Mouse (Mus musculus): Measurements from ENCODE around the gene Pou2f1. TPM values are rescaled to one million over a fixed set of nuclear protein-coding genes. Genes with fewer than 3 reads are reported as not detected.

The Pou2f1 gene
- total RNA-seq, 1 experiment from 2014 or later: 15.9 TPM

DNA sequence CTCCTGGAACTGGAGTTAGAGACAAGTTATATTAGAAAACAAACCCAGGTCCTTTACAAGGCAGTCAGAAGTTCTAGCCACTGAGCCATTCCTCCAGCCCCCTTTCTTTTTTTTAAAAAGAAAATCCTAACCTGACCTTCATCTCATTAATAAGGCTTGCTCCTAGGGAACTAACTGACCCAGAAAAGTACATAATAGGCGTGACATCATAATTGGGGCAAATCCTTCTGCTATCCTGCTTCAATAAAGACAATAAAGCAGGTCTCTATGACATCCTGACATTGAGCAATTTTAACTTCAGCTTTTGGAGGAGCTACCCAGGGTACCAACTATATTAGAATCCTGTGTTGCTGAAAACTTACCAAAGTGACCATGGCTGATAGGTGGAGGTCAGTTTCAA lies 98.9 kb downstream of the Pou2f1 start:
- no peak for ATAC-seq (replicated peaks; ENCODE audit: low read depth, poor library complexity, severe bottlenecking)

GRCm38 (mm10) chr1:165891686-165892085 lies 110.8 kb downstream of the Pou2f1 start:
- no peak for ATAC-seq (replicated peaks; ENCODE audit: low read depth, poor library complexity, severe bottlenecking)

DNA sequence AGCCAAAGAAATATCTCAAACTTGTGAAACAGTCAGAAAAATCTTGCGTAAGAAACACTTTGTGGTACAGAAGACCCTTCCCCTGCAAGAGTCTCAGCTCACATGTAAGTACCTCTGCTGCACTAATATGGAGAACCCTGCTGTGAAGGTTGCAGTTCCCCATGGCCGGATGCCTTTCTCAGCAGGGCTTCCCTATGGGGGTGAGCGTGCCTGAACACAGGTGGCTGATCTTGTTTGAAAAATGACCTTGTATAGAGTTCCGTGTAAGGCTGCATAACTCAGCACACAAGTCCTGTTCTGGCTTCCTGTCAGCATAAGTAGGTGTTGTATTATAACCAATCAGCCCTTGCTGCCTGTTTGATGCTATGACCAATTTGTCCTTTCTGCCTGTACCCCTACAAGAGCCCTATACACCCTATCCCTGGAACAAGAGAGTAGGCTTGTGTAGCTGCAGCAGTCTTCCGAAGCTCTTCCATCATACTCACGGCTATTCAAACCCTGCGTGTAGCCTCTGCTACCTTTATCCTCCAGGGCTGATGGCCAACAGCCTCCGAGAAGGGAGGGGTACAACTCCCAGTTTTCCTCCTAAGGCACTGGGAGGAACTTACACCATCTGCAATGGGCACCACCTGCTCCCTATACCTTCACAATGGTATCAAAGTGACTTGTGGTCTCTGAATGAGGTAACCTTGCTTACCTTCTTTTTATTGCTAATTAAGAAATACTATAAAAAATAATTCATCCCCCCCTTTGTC lies 120.2 kb downstream of the Pou2f1 start:
- ATAC-seq (replicated peaks; ENCODE audit: low read depth, poor library complexity, severe bottlenecking): no peak

GRCm38 (mm10) chr1:165878751-165879150 lies 123.7 kb downstream of the Pou2f1 start:
- 0 out of 2 replicates have a peak, but pooled peaks have one; percentile 25 for ATAC-seq (replicated peaks; ENCODE audit: low read depth, poor library complexity, severe bottlenecking)

- ATAC-seq (replicated peaks; ENCODE audit: low read depth, poor library complexity, severe bottlenecking): 0 out of 2 replicates have a peak, but pooled peaks have one; percentile 25
These were observed 126.8 kb downstream of the Pou2f1 start for GRCm38 (mm10) chr1:165875520-165876284.

- ATAC-seq (replicated peaks; ENCODE audit: low read depth, poor library complexity, severe bottlenecking): no peak
These were observed 127.8 kb downstream of the Pou2f1 start for GRCm38 (mm10) chr1:165874645-165875044.

GRCm38 (mm10) chr1:165868659-165869058 lies 133.8 kb downstream of the Pou2f1 start:
- no peak for ATAC-seq (replicated peaks; ENCODE audit: low read depth, poor library complexity, severe bottlenecking)

GRCm38 (mm10) chr1:165866630-165867280 lies 135.7 kb downstream of the Pou2f1 start:
- ATAC-seq (replicated peaks; ENCODE audit: low read depth, poor library complexity, severe bottlenecking): no peak

GRCm38 (mm10) chr1:165864864-165865795 lies 137.3 kb downstream of the Pou2f1 start:
- ATAC-seq (replicated peaks; ENCODE audit: low read depth, poor library complexity, severe bottlenecking): peak; percentile 67

- ATAC-seq (replicated peaks; ENCODE audit: low read depth, poor library complexity, severe bottlenecking): no peak
These were observed 140.4 kb downstream of the Pou2f1 start for GRCm38 (mm10) chr1:165862059-165862458.

DNA sequence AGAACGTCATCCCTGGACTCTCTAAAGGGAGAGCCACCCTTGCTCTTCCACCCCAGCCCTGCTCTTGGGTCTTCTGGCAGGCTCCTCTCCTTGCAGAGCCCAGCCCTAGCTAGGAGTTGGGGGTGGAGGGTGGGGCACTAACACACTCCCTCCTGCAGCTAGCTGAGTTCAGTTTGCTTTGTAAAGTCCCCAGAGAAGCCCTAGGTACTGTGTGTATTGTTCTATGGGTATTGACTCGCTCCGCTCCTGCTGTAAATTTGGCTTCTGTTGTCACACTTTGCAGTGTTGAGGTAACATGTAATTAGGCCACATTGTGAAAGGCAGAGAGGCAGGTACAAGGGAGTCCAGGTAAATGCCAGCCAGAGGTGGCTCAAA lies 141.3 kb downstream of the Pou2f1 start:
- ATAC-seq (replicated peaks; ENCODE audit: low read depth, poor library complexity, severe bottlenecking): no peak

DNA sequence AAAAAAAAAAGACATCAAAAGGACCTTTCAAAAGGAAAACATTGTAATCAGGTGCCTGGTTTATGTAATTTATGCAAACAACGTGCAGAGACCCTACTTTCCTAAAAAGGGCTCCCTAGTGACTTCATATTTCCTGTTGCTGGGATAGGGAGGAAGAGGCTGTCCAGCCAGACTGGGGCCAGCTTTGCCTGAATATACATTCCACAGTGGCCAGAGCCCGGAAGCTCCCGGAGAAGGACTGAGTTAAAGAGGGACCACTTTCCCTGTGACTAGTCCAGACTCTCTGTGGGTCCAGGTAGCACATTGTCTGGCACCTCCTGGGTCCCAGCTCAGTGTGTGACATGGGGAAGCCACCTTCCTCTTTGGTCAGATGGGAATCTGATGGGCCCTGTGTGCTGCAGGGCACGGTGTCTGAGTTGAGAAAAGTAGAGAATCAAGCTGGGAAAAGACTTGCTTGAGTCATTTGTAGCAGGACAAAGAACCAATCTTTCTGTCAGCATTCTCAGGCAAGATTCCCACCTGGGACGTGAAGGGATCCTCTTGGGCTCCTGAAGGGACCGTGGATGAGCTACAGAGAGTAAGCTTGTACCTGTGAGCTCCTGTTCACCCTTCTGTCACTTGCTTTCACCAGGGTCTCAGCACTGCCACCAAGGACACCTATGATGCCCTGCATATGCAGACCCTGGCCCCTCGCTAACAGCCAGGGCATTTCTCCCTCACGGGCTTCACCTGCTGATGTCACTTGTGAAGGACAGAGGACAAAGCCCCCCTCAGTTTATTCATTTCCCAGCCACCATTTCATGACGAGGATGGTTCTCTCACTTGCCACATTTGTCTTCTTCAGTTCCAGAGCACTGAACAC lies 141.9 kb downstream of the Pou2f1 start:
- ATAC-seq (replicated peaks; ENCODE audit: low read depth, poor library complexity, severe bottlenecking): no peak

DNA sequence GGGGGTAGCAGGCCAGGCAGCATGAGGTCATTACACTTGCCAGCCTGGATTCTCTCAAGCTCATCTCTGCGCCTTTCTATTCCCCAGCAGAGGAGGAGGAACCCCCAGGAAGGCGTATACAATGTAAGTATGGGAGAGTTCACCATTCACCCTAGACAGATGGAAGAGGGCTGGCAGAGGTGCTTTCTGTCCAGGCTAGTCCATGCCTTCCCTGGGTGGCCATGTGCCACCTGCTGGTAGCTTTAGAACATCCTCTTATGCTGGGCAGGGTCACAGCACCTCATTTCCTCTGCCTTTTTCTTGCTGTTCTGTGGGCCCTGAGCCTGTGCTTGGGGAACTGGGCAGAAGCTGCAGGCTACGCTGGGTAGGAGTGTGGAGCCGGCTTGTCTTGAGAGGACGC lies 144.1 kb downstream of the Pou2f1 start:
- peak; percentile 55 for ATAC-seq (replicated peaks; ENCODE audit: low read depth, poor library complexity, severe bottlenecking)

DNA sequence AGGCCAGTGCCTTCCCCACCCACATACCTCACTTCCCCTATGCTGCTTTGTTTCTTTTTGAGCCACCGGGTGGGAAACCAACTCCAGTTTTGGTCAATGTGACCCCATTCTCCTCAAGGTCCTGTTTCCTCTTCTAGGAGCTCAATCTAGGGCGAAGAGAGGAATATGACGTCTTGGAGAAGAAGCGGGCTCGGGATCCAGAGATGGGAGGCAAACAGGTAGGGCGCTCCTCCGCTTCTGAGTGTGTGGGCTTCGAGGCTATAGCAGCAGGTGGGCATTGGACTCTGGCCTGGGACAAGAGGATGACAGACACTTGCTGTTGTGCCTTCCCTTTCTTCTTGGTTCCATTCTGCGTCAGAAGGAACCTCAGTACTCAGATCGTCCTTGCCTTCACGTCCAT lies 145.2 kb downstream of the Pou2f1 start:
- no peak for ATAC-seq (replicated peaks; ENCODE audit: low read depth, poor library complexity, severe bottlenecking)

DNA sequence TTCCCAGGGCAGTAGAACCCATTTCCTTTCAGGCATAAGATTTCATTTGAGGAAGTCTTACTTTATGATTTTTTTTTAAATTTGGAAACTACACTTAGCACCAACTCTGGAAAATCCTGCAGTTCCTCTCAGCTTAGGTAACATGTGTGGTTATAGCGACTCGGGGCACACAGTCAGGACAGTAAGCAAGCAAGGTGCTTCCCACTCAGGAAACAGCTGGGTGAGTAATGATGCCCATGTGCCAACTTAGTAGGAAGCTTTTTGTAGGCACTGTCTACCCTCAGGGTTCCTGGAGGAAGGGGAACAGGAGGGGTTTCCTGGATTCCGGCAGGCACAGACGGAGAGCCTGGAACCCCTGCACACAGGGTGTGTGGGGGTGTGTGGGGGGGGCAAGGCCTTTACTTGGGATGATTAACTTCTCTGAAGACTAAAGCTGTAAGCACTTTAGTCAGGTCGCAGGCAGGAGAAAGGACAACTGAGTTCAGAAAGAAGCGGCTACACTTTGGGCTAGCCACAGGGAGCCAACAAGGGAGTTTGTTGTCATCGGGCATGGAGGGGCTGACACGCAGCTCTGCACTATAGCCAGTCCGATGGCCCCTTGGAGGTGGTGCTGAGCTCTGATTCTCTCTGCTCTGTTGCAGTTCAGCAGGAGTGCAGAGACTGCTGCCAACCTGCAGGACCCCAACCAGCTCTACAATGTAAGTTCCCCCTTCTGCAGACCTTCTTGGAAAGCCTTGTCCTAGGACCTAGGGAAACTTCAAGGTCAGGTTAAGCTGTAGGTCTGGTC lies 146.5 kb downstream of the Pou2f1 start:
- ATAC-seq (replicated peaks; ENCODE audit: low read depth, poor library complexity, severe bottlenecking): peak; percentile 35

DNA sequence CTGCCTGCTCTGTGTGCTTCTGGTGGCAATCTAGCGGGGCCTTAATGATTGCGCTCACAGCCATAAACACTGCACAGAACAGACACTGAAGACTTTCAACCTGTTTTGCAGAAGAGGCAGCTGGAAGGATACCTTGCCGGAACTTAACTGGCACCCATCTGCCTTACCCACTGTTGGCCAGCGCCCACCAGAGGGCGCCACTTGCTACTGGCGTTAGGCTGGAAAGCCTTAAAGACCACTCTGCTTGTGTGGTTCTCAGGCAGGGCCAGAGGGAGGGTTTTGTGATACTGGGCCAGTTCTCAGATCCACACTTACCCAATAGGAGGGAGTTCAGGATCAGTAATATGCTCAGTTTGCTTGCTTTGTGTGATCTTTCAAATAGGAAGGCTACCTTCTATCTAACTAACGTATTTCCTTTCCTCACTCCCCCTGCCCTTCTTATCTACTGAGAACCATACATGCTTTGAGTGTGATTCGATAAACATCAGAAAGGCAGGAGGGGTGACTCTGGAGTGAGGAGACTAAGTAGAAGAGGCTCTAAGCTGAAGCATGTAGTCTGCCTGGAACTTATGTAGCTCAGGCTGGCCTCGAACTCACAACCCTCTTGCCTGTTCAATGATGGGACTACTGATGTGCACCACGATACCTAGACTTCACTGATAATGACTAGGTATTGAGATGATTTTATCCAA lies 148.6 kb downstream of the Pou2f1 start:
- peak; percentile 51 for ATAC-seq (replicated peaks; ENCODE audit: low read depth, poor library complexity, severe bottlenecking)

- ATAC-seq (replicated peaks; ENCODE audit: low read depth, poor library complexity, severe bottlenecking): no peak
These were observed 149.3 kb downstream of the Pou2f1 start for GRCm38 (mm10) chr1:165853131-165853721.

Measured in common myeloid progenitor, adult 5-6 weeks (primary cell).